Mouse (Mus musculus) liver, adult 2 months (tissue): ENCODE measurements at regions not wholly inside any gene's neighbourhood (a gene's known extent, or its start where the extent isn't known, plus 50 kb on each side); places are given as distances from the start of the nearest gene placed in this dataset.

Source experiments
- DNase-seq: peaks from one replicate; pipeline ENCODE4 v3.0.0-alpha.2; 2011; ENCODE audit warnings: low read depth, low spot score; ENCODE audit errors: extremely low read depth
- H3K27ac ChIP-seq: fragments of 200-500 bp; replicated peaks from 2 replicates; pipeline ENCODE4 v1.5.1; 2012; ENCODE audit warnings: low read depth, mild to moderate bottlenecking, control low read depth, inconsistent platforms, low read length; ENCODE audit not compliant: insufficient read depth
- H3K27me3 ChIP-seq: fragments of 200-500 bp; 2 replicates; pipeline ENCODE4 v1.6.1; 2012; ENCODE audit warnings: mild to moderate bottlenecking, moderate library complexity, low read length, inconsistent platforms; ENCODE audit not compliant: control insufficient read depth, insufficient read depth
- H3K36me3 ChIP-seq: fragments of 200-500 bp; 2 replicates; pipeline ENCODE4 v1.6.1; 2012; ENCODE audit warnings: low read length, inconsistent platforms; ENCODE audit not compliant: control insufficient read depth, insufficient read depth
- H3K4me1 ChIP-seq: fragments of 200-500 bp; 2 replicates; pipeline ENCODE4 v1.6.1; 2011; ENCODE audit warnings: low read length; ENCODE audit not compliant: control insufficient read depth, insufficient read depth
- H3K4me3 ChIP-seq: fragments of 200-500 bp; 2 replicates; pipeline ENCODE4 v1.5.1; 2011; ENCODE audit warnings: low read depth, mild to moderate bottlenecking, control low read depth, low read length, moderate library complexity; ENCODE audit not compliant: insufficient read depth
- H3K79me2 ChIP-seq: fragments of 200-500 bp; 2 replicates; pipeline ENCODE4 v1.6.1; 2012; ENCODE audit warnings: inconsistent platforms, mild to moderate bottlenecking, low read length, moderate library complexity; ENCODE audit not compliant: control insufficient read depth, insufficient read depth
- H3K9ac ChIP-seq: fragments of 200-500 bp; 2 replicates; pipeline ENCODE4 v1.6.1; 2012; ENCODE audit warnings: low read depth, mild to moderate bottlenecking, control low read depth, inconsistent platforms, low read length
- CTCF ChIP-seq: fragments of 200-500 bp; IDR thresholded peaks from 2 replicates; pipeline ENCODE4 v1.5.1; 2011; ENCODE audit warnings: low read depth, low read length, control low read depth
- POLR2A ChIP-seq: fragments of 200-500 bp; IDR thresholded peaks from 2 replicates; pipeline ENCODE4 v1.6.1; 2011; ENCODE audit warnings: low read length, control low read depth; ENCODE audit not compliant: insufficient read depth; ENCODE audit errors: extremely low read depth
- WGBS: fragments of 180-500 bp; shearing (Covaris S2); methylation state at CpG from one replicate; pipeline ENCODE4 v1.1.7; 2018; 5-methylcytosine and 5-hydroxymethylcytosine counted together

- no peak overlapping the region for H3K4me3 ChIP-seq
- TF ChIP-seq POLR2A (no peak), CTCF (no peak)
- H3K79me2 ChIP-seq = no peaks in the 10 kb centered on the region
- WGBS = 43% methylated on average over 3 of the region's 3 CpGs
- no peak overlapping the region for H3K27ac ChIP-seq
- no peaks in the 10 kb centered on the region for H3K27me3 ChIP-seq
- no peaks in the 10 kb centered on the region for H3K4me1 ChIP-seq
- no peak for DNase-seq
- no peak overlapping the region for H3K9ac ChIP-seq
- H3K36me3 ChIP-seq = no peaks in the 10 kb centered on the region
Observed at GRCm38 (mm10) chr1:137881656-137882055, 293.9 kb downstream of the Ptprc start.

DNA sequence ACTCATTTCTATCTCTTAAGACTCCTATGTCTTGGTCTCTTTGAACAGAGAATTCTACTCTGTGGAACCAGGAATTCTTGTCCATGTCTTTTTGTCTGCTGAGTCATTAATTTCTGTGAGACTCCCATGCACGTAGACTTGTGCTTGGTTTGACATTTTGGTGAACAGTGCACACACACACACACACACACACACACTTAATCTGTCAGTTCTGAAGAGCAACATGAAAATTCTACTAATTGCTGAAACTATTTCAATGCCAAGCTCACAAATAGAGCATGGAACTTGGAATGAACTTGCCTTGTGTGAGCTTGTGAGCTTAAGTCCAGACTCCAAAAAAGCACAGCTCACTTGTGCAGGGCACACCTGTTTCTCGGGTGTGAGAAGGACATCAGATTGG lies 301.1 kb downstream of the Ptprc start:
- no peak overlapping the region for H3K9ac ChIP-seq
- H3K79me2 ChIP-seq = no peaks in the 10 kb centered on the region
- WGBS = 57% methylated on average over 2 of the region's 2 CpGs
- no peaks in the 10 kb centered on the region for H3K36me3 ChIP-seq
- H3K4me1 ChIP-seq = no peaks in the 10 kb centered on the region
- no peak overlapping the region for H3K27ac ChIP-seq
- DNase-seq = no peak
- TF ChIP-seq CTCF (no peak), POLR2A (no peak)
- H3K4me3 ChIP-seq = no peak overlapping the region
- H3K27me3 ChIP-seq = no peaks in the 10 kb centered on the region

DNA sequence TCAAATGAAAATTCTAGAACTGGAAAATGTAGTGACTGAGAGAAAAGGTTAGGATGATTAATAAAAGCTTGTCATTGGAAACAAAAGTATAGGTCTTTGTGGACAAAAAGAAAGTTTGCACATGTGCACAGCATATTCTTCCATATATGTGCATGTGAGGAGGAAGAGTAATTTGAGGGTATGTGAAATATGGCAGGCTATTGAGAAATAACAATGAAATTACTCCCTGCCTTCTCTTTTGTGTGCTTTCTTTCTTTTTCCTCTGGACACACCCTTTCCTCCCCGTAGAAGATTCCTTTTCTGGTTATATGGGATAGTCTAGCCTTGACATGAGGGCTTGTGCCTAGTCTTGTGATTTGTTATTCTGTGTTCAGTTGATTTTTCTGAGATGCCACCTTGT lies 301.9 kb downstream of the Ptprc start:
- WGBS = 52% methylated on average over 1 of the region's 1 CpGs
- Histone ChIP-seq H3K79me2 (no peaks in the 10 kb centered on the region), H3K4me3 (no peak overlapping the region), H3K4me1 (no peaks in the 10 kb centered on the region), H3K36me3 (no peaks in the 10 kb centered on the region), H3K27me3 (no peaks in the 10 kb centered on the region), H3K27ac (no peak overlapping the region), H3K9ac (no peak overlapping the region)
- DNase-seq = no peak
- no peak for TF ChIP-seq CTCF
- TF ChIP-seq POLR2A = no peak

GRCm38 (mm10) chr1:137865030-137865429 lies 310.5 kb downstream of the Ptprc start:
- Histone ChIP-seq H3K36me3 (no peaks in the 10 kb centered on the region), H3K4me3 (no peak overlapping the region), H3K4me1 (no peaks in the 10 kb centered on the region), H3K27ac (no peak overlapping the region), H3K9ac (no peak overlapping the region), H3K27me3 (no peaks in the 10 kb centered on the region), H3K79me2 (no peaks in the 10 kb centered on the region)
- DNase-seq = no peak
- TF ChIP-seq POLR2A (no peak), CTCF (no peak)
- WGBS = 52% methylated on average over 1 of the region's 1 CpGs

- H3K27ac ChIP-seq = no peak overlapping the region
- no peaks in the 10 kb centered on the region for H3K36me3 ChIP-seq
- TF ChIP-seq CTCF = no peak
- TF ChIP-seq POLR2A = no peak
- no peak overlapping the region for H3K9ac ChIP-seq
- no peak overlapping the region for H3K4me3 ChIP-seq
- H3K79me2 ChIP-seq = no peaks in the 10 kb centered on the region
- no peaks in the 10 kb centered on the region for H3K4me1 ChIP-seq
- DNase-seq = no peak
- WGBS = 84% methylated on average over 7 of the region's 7 CpGs
- no peaks in the 10 kb centered on the region for H3K27me3 ChIP-seq
Observed at GRCm38 (mm10) chr1:137863506-137863905, 312.0 kb downstream of the Ptprc start.

GRCm38 (mm10) chr1:137852262-137852661 lies 323.2 kb downstream of the Ptprc start:
- H3K79me2 ChIP-seq = no peaks in the 10 kb centered on the region
- H3K9ac ChIP-seq = no peak overlapping the region
- H3K27me3 ChIP-seq = no peaks in the 10 kb centered on the region
- no peak for TF ChIP-seq POLR2A
- no peak for TF ChIP-seq CTCF
- H3K4me3 ChIP-seq = no peak overlapping the region
- H3K27ac ChIP-seq = no peak overlapping the region
- no peaks in the 10 kb centered on the region for H3K36me3 ChIP-seq
- no peaks in the 10 kb centered on the region for H3K4me1 ChIP-seq
- 66% methylated on average over 2 of the region's 2 CpGs for WGBS
- peak; percentile 7 for DNase-seq

- 84% methylated on average over 10 of the region's 10 CpGs for WGBS
- Histone ChIP-seq H3K79me2 (no peaks in the 10 kb centered on the region), H3K27me3 (no peaks in the 10 kb centered on the region), H3K4me1 (no peaks in the 10 kb centered on the region), H3K36me3 (no peaks in the 10 kb centered on the region), H3K27ac (no peak overlapping the region), H3K9ac (no peak overlapping the region), H3K4me3 (no peak overlapping the region)
- no peak for DNase-seq
- TF ChIP-seq CTCF (no peak), POLR2A (no peak)
Observed at GRCm38 (mm10) chr1:137847311-137847923, 328.1 kb downstream of the Ptprc start.
